Mouse (Mus musculus) small intestine, adult 2 months (tissue): ENCODE data around the gene Phf12. TPM values are rescaled to one million over a fixed set of nuclear protein-coding genes. Genes with fewer than 3 reads are reported as not detected.

ENCODE experiments used
- H3K27ac ChIP-seq: fragments of 200-500 bp; 2 replicates; pipeline ENCODE4 v1.5.1; 2012; ENCODE audit warnings: low read depth, low read length, control low read depth, inconsistent platforms; ENCODE audit not compliant: insufficient read depth
- H3K27me3 ChIP-seq: fragments of 200-500 bp; 2 replicates; pipeline ENCODE4 v1.6.1; 2012; ENCODE audit warnings: mild to moderate bottlenecking, moderate library complexity, low read length, inconsistent platforms; ENCODE audit not compliant: control insufficient read depth, insufficient read depth
- H3K36me3 ChIP-seq: fragments of 200-500 bp; 2 replicates; pipeline ENCODE4 v1.6.1; 2012; ENCODE audit warnings: mild to moderate bottlenecking, low read length, control low read depth, inconsistent platforms; ENCODE audit not compliant: control insufficient read depth, insufficient read depth
- H3K4me1 ChIP-seq: fragments of 200-500 bp; 2 replicates; pipeline ENCODE4 v1.6.1; 2012; ENCODE audit warnings: low read length, inconsistent platforms, mixed read lengths; ENCODE audit not compliant: control insufficient read depth, insufficient read depth, insufficient read length
- H3K4me3 ChIP-seq: fragments of 200-500 bp; 2 replicates; pipeline ENCODE4 v1.5.1; 2012; ENCODE audit warnings: low read depth, mild to moderate bottlenecking, control low read depth, inconsistent platforms, low read length, moderate library complexity
- CTCF ChIP-seq: fragments of 200-500 bp; IDR thresholded peaks from 2 replicates; pipeline ENCODE4 v1.5.1; 2012; ENCODE audit warnings: low read depth, mild to moderate bottlenecking, control low read depth, inconsistent platforms, low read length, moderate library complexity, mixed read lengths; ENCODE audit not compliant: insufficient replicate concordance, insufficient read length; ENCODE audit errors: extremely low read depth
- POLR2A ChIP-seq: fragments of 200-500 bp; IDR thresholded peaks from 2 replicates; pipeline ENCODE4 v1.6.1; 2012; ENCODE audit warnings: low read depth, mild to moderate bottlenecking, control low read depth, inconsistent platforms, low read length, moderate library complexity
- WGBS: fragments of 180-500 bp; shearing (Covaris S2); methylation state at CpG from one replicate; pipeline ENCODE4 v1.1.7; 2018; 5-methylcytosine and 5-hydroxymethylcytosine counted together
- polyA plus RNA-seq: library from polyadenylated mRNA; depleted of rRNA; stranded (reverse); fragments of >200 nt; gene quantifications from 2 replicates; pipeline ENCODE4 v1.2.3, GENCODE M21; 2012; rRNA removed

The Phf12 gene
- 21.7 and 33.0 TPM in 2 replicates for polyA plus RNA-seq

- under 1% methylated on average over 62 of the region's 62 CpGs for WGBS
- peak within 1 kb of the TSS; percentile 96 for H3K27ac ChIP-seq
- H3K4me3 ChIP-seq: peak within 1 kb of the TSS; percentile 98
- H3K36me3 ChIP-seq: 0 out of 2 replicates have a peak, but pooled peaks cover 2% of the 10 kb centered on the region
- H3K4me1 ChIP-seq: no peaks in the 10 kb centered on the region
- H3K27me3 ChIP-seq: no peaks in the 10 kb centered on the region
- TF ChIP-seq POLR2A (peak; percentile 70), CTCF (no peak)
Measured at GRCm38 (mm10) chr11:77982441-77982905, at the start of gene Phf12. TSS of gene Phf12 (plus strand) at chr11:77982754.

GRCm38 (mm10) chr11:77934111-77934521, 48.4 kb upstream of the Phf12 start:
- TF ChIP-seq CTCF (no peak), POLR2A (no peak)
- H3K4me3 ChIP-seq: no peak overlapping the region
- H3K4me1 ChIP-seq: peaks cover 5% of the 10 kb centered on the region
- no peaks in the 10 kb centered on the region for H3K36me3 ChIP-seq
- peaks cover 66% of the 10 kb centered on the region for H3K27me3 ChIP-seq
- no peak overlapping the region for H3K27ac ChIP-seq
- 6% methylated on average over 4 of the region's 4 CpGs for WGBS

DNA sequence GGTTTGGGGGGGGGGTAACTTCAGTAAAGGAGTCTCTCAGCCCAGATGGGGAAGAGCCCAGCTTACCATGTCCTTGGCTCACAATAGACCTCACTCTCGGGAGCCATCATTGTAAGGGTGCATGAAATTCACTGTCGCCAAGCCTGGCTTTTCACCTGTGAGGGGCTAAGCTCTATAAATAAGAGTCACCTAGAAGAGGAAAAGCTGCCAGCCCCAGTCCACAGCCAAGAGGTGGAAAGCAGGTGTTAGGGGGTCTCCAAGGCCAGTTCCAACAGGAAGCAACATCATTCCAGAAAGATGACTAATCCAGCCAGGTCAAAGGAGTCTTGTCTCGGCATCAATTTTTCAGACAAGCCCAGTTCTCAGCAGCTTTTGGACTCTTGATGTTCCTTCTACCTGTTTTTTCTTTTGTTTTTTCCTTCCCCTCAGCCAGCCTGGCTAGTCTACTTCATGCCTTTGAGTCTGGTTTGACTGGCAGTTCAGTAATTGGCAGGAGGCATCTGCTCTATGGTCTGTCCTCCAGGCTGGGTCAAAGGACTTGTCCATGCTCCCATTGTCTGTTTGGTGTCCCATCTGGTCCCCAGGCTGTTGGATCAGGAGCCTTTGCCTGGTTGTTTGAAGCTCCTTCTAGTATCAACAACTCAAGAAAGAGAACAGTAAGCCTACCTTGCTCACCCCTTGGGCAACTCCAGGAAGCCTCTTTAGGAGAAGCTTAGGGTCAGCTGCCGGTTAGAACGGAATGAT, 47.8 kb upstream of the Phf12 start:
- Histone ChIP-seq H3K27me3 (peaks cover 63% of the 10 kb centered on the region), H3K36me3 (no peaks in the 10 kb centered on the region), H3K4me3 (no peak overlapping the region), H3K4me1 (peaks cover 5% of the 10 kb centered on the region), H3K27ac (no peak overlapping the region)
- whole genome bisulfite sequencing: 46% methylated on average over 5 of the region's 5 CpGs
- TF ChIP-seq POLR2A: no peak

- no peak for TF ChIP-seq CTCF
- TF ChIP-seq POLR2A: no peak
- Histone ChIP-seq H3K36me3 (no peaks in the 10 kb centered on the region), H3K27ac (no peak overlapping the region), H3K4me1 (no peaks in the 10 kb centered on the region), H3K4me3 (no peak overlapping the region), H3K27me3 (peaks cover 42% of the 10 kb centered on the region)
- 5% methylated on average over 8 of the region's 8 CpGs for WGBS
Measured at GRCm38 (mm10) chr11:77936846-77937245, 45.7 kb upstream of the Phf12 start.

- WGBS: 10% methylated on average over 4 of the region's 4 CpGs
- H3K36me3 ChIP-seq: no peaks in the 10 kb centered on the region
- H3K27ac ChIP-seq: no peak overlapping the region
- H3K4me1 ChIP-seq: no peaks in the 10 kb centered on the region
- TF ChIP-seq CTCF (no peak), POLR2A (no peak)
- no peak overlapping the region for H3K4me3 ChIP-seq
- H3K27me3 ChIP-seq: peaks cover 32% of the 10 kb centered on the region
Measured at GRCm38 (mm10) chr11:77937649-77938410, 44.7 kb upstream of the Phf12 start.

DNA sequence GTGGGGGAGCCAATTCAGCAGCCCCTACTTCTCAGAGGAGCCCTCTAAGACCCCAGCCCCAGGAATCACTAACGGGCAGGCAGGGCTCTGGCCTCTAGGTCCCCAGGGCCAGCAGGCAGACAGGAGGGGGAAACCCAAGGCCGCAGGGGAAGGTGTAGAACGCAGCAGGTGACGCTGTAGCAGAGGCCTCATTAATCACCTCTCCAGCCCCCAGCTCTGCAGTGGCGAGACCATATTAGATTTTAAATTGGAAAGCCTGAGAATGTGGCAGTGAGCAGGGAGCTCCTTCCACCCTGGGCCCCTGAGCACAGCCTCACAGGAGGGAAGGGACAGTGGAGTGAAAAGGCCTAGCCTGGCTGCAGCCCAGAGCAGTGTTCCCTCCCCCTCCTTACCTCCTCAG, 40.3 kb upstream of the Phf12 start:
- Histone ChIP-seq H3K36me3 (no peaks in the 10 kb centered on the region), H3K4me3 (no peak overlapping the region), H3K4me1 (no peaks in the 10 kb centered on the region), H3K27ac (no peak overlapping the region), H3K27me3 (no peaks in the 10 kb centered on the region)
- WGBS: 51% methylated on average over 5 of the region's 5 CpGs
- TF ChIP-seq CTCF: no peak
- TF ChIP-seq POLR2A: no peak

GRCm38 (mm10) chr11:77947860-77948259, 34.7 kb upstream of the Phf12 start:
- 19% methylated on average over 9 of the region's 9 CpGs for WGBS
- no peak for TF ChIP-seq POLR2A
- TF ChIP-seq CTCF: no peak

More at GRCm38 (mm10) chr11:77947860-77948259, 34.7 kb upstream of the Phf12 start:
- H3K36me3 ChIP-seq: no peaks in the 10 kb centered on the region
- no peak overlapping the region for H3K4me3 ChIP-seq
- no peaks in the 10 kb centered on the region for H3K4me1 ChIP-seq
- H3K27me3 ChIP-seq: peaks cover 4% of the 10 kb centered on the region; the same call in 1 of the 2 replicates
- no peak overlapping the region for H3K27ac ChIP-seq
